Mouse (Mus musculus) liver, adult 2 months (tissue): Measurements from ENCODE around the gene Dlat. TPM values are rescaled to one million over a fixed set of nuclear protein-coding genes. Genes with fewer than 3 reads are reported as not detected.

Source experiments
- DNase-seq: peaks from one replicate; pipeline ENCODE4 v3.0.0-alpha.2; 2011; ENCODE audit warnings: low read depth, low spot score; ENCODE audit errors: extremely low read depth
- H3K27ac ChIP-seq: fragments of 200-500 bp; replicated peaks from 2 replicates; pipeline ENCODE4 v1.5.1; 2012; ENCODE audit warnings: low read depth, mild to moderate bottlenecking, control low read depth, inconsistent platforms, low read length; ENCODE audit not compliant: insufficient read depth
- H3K27me3 ChIP-seq: fragments of 200-500 bp; 2 replicates; pipeline ENCODE4 v1.6.1; 2012; ENCODE audit warnings: mild to moderate bottlenecking, moderate library complexity, low read length, inconsistent platforms; ENCODE audit not compliant: control insufficient read depth, insufficient read depth
- H3K36me3 ChIP-seq: fragments of 200-500 bp; 2 replicates; pipeline ENCODE4 v1.6.1; 2012; ENCODE audit warnings: low read length, inconsistent platforms; ENCODE audit not compliant: control insufficient read depth, insufficient read depth
- H3K4me1 ChIP-seq: fragments of 200-500 bp; 2 replicates; pipeline ENCODE4 v1.6.1; 2011; ENCODE audit warnings: low read length; ENCODE audit not compliant: control insufficient read depth, insufficient read depth
- H3K4me3 ChIP-seq: fragments of 200-500 bp; 2 replicates; pipeline ENCODE4 v1.5.1; 2011; ENCODE audit warnings: low read depth, mild to moderate bottlenecking, control low read depth, low read length, moderate library complexity; ENCODE audit not compliant: insufficient read depth
- H3K79me2 ChIP-seq: fragments of 200-500 bp; 2 replicates; pipeline ENCODE4 v1.6.1; 2012; ENCODE audit warnings: inconsistent platforms, mild to moderate bottlenecking, low read length, moderate library complexity; ENCODE audit not compliant: control insufficient read depth, insufficient read depth
- H3K9ac ChIP-seq: fragments of 200-500 bp; 2 replicates; pipeline ENCODE4 v1.6.1; 2012; ENCODE audit warnings: low read depth, mild to moderate bottlenecking, control low read depth, inconsistent platforms, low read length
- CTCF ChIP-seq: fragments of 200-500 bp; IDR thresholded peaks from 2 replicates; pipeline ENCODE4 v1.5.1; 2011; ENCODE audit warnings: low read depth, low read length, control low read depth
- POLR2A ChIP-seq: fragments of 200-500 bp; IDR thresholded peaks from 2 replicates; pipeline ENCODE4 v1.6.1; 2011; ENCODE audit warnings: low read length, control low read depth; ENCODE audit not compliant: insufficient read depth; ENCODE audit errors: extremely low read depth
- WGBS: fragments of 180-500 bp; shearing (Covaris S2); methylation state at CpG from one replicate; pipeline ENCODE4 v1.1.7; 2018; 5-methylcytosine and 5-hydroxymethylcytosine counted together
- polyA plus RNA-seq: library from polyadenylated mRNA; depleted of rRNA; stranded (reverse); fragments of >200 nt; gene quantifications from 2 replicates; pipeline ENCODE4 v1.2.3, GENCODE M21; 2012; rRNA removed
- total RNA-seq: library from RNA; depleted of rRNA; stranded (reverse); fragments of >200 nt; gene quantifications from 2 replicates; pipeline ENCODE4 v1.2.3, GENCODE M21; 2014; rRNA removed

Gene Dlat
- total and polyA plus RNA-seq, 2 experiments = 25.5 to 39.5 TPM

GRCm38 (mm10) chr9:50585145-50585818 is 74.3 kb downstream of the Dlat start:
- Histone ChIP-seq H3K4me3 (no peak overlapping the region), H3K4me1 (no peaks in the 10 kb centered on the region), H3K36me3 (peaks cover 3% of the 10 kb centered on the region; the same call in 1 of the 2 replicates), H3K27ac (no peak overlapping the region), H3K9ac (no peak overlapping the region), H3K27me3 (no peaks in the 10 kb centered on the region), H3K79me2 (no peaks in the 10 kb centered on the region)
- DNase-seq = no peak
- TF ChIP-seq POLR2A = no peak
- no peak for TF ChIP-seq CTCF
- WGBS = 84% methylated on average over 6 of the region's 6 CpGs

Other genes with a start within 250 kb of the Dlat start
- 0.37 and 0.47 TPM in 2 replicates for gene Plet1, start 165.3 kb downstream of the Dlat start, total RNA-seq
- gene Plet1, start 165.3 kb downstream of the Dlat start, polyA plus RNA-seq = 0.73 and 0.86 TPM in 2 replicates
- 82.9 and 103 TPM in 2 replicates for gene Pts, start 131.1 kb downstream of the Dlat start, total RNA-seq
- 25.5 and 34.4 TPM in 2 replicates for gene Pts, start 131.1 kb downstream of the Dlat start, polyA plus RNA-seq
- gene Il18, start 105.0 kb downstream of the Dlat start, total RNA-seq = 27.1 and 32.8 TPM in 2 replicates
- gene Il18, start 105.0 kb downstream of the Dlat start, polyA plus RNA-seq = 11.1 and 15.4 TPM in 2 replicates
- gene Bco2, start 104.6 kb downstream of the Dlat start, total RNA-seq = 18.7 and 24.3 TPM in 2 replicates
- gene Bco2, start 104.6 kb downstream of the Dlat start, polyA plus RNA-seq = 6.0 and 8.8 TPM in 2 replicates
- 0.20 and 0.55 TPM in 2 replicates for gene Tex12, start 98.5 kb downstream of the Dlat start, total RNA-seq
- gene Tex12, start 98.5 kb downstream of the Dlat start, polyA plus RNA-seq = 0.16 TPM in 1 of 2 replicates, not detected in the other
- gene Sdhd, start 56.0 kb downstream of the Dlat start, total RNA-seq = 339 and 354 TPM in 2 replicates
- 363 and 441 TPM in 2 replicates for gene Sdhd, start 56.0 kb downstream of the Dlat start, polyA plus RNA-seq
- gene Timm8b, start 55.9 kb downstream of the Dlat start, total RNA-seq = 179 and 215 TPM in 2 replicates
- gene Timm8b, start 55.9 kb downstream of the Dlat start, polyA plus RNA-seq = 63.0 and 81.3 TPM in 2 replicates
- gene Pih1d2, start 42.5 kb downstream of the Dlat start, total RNA-seq = 0.74 and 1.0 TPM in 2 replicates
- gene Pih1d2, start 42.5 kb downstream of the Dlat start, polyA plus RNA-seq = 0.24 and 0.47 TPM in 2 replicates
- gene Nkapd1, start 42.3 kb downstream of the Dlat start, total RNA-seq = 4.0 and 5.8 TPM in 2 replicates
- gene Nkapd1, start 42.3 kb downstream of the Dlat start, polyA plus RNA-seq = 2.6 and 2.8 TPM in 2 replicates
- gene Dixdc1, start 79.7 kb upstream of the Dlat start, total RNA-seq = 20.3 and 22.8 TPM in 2 replicates
- 3.7 and 4.6 TPM in 2 replicates for gene Dixdc1, start 79.7 kb upstream of the Dlat start, polyA plus RNA-seq
- 14.9 and 15.7 TPM in 2 replicates for gene 2310030G06Rik, start 86.8 kb upstream of the Dlat start, total RNA-seq
- 13.9 and 14.9 TPM in 2 replicates for gene 2310030G06Rik, start 86.8 kb upstream of the Dlat start, polyA plus RNA-seq
- 1.3 and 2.4 TPM in 2 replicates for gene Cryab, start 91.5 kb upstream of the Dlat start, total RNA-seq
- 5.5 and 6.6 TPM in 2 replicates for gene Cryab, start 91.5 kb upstream of the Dlat start, polyA plus RNA-seq
- gene Hspb2, start 92.6 kb upstream of the Dlat start, total RNA-seq = 0.55 TPM in 1 of 2 replicates, not detected in the other
- gene Hspb2, start 92.6 kb upstream of the Dlat start, polyA plus RNA-seq = 0.88 and 1.1 TPM in 2 replicates
- 4.2 and 4.7 TPM in 2 replicates for gene Fdxacb1, start 108.5 kb upstream of the Dlat start, total RNA-seq
- gene Fdxacb1, start 108.5 kb upstream of the Dlat start, polyA plus RNA-seq = 2.5 and 2.6 TPM in 2 replicates
- 16.0 and 16.2 TPM in 2 replicates for gene Alg9, start 115.2 kb upstream of the Dlat start, total RNA-seq
- gene Alg9, start 115.2 kb upstream of the Dlat start, polyA plus RNA-seq = 14.7 and 16.3 TPM in 2 replicates
- gene 1110032A03Rik, start 115.7 kb upstream of the Dlat start, total RNA-seq = 46.4 and 58.8 TPM in 2 replicates
- 41.1 and 43.2 TPM in 2 replicates for gene 1110032A03Rik, start 115.7 kb upstream of the Dlat start, polyA plus RNA-seq
- gene Ppp2r1b, start 185.5 kb upstream of the Dlat start, total RNA-seq = 10.3 and 10.8 TPM in 2 replicates
- gene Ppp2r1b, start 185.5 kb upstream of the Dlat start, polyA plus RNA-seq = 5.2 and 6.5 TPM in 2 replicates